Mouse (Mus musculus) hindbrain, embryonic 16.5 days (tissue): ENCODE measurements around the gene Tmprss12. TPM values are rescaled to one million over a fixed set of nuclear protein-coding genes. Genes with fewer than 3 reads are reported as not detected.
"Not testable (repeated sequence)": the region's sequence is repeated elsewhere in the genome, so short reads cannot be mapped to it uniquely, and the experiment has no call there.

Source experiments
- ATAC-seq: fragments of 200-750 bp; cut with Nextera tagmentation; 2 replicates; pipeline ENCODE4 v1.8.0; 2017; ENCODE audit warnings: moderate TSS enrichment, moderate library complexity
- H3K27ac ChIP-seq: fragments of 300-500 bp; sonication (generic); 2 replicates; pipeline ENCODE4 v1.5.1; 2014; ENCODE audit warnings: low read depth, mild to moderate bottlenecking, control low read depth, low read length, moderate library complexity
- H3K27me3 ChIP-seq: fragments of 300-500 bp; sonication (generic); replicated peaks from 2 replicates; pipeline ENCODE4 v1.6.1; 2014; ENCODE audit warnings: low read length; ENCODE audit not compliant: control insufficient read depth, insufficient read depth
- H3K36me3 ChIP-seq: fragments of 300-500 bp; sonication (generic); 2 replicates; pipeline ENCODE4 v1.6.1; 2014; ENCODE audit warnings: mild to moderate bottlenecking, low read length, moderate library complexity, mixed read lengths; ENCODE audit not compliant: control insufficient read depth, insufficient read depth
- H3K4me1 ChIP-seq: fragments of 300-500 bp; sonication (generic); 2 replicates; pipeline ENCODE4 v1.6.1; 2014; ENCODE audit warnings: low read depth, low read length; ENCODE audit not compliant: control insufficient read depth, insufficient read depth
- H3K4me2 ChIP-seq: fragments of 300-500 bp; sonication (generic); 2 replicates; pipeline ENCODE4 v1.6.1; 2014; ENCODE audit warnings: mild to moderate bottlenecking, low read length, control low read depth, moderate library complexity
- H3K4me3 ChIP-seq: fragments of 300-500 bp; sonication (generic); 2 replicates; pipeline ENCODE4 v1.5.1; 2014; ENCODE audit warnings: mild to moderate bottlenecking, low read length, control low read depth, moderate library complexity
- H3K9ac ChIP-seq: fragments of 300-500 bp; sonication (generic); 2 replicates; pipeline ENCODE4 v1.6.1; 2014; ENCODE audit warnings: low read depth, mild to moderate bottlenecking, control low read depth, low read length, moderate library complexity
- H3K9me3 ChIP-seq: fragments of 300-500 bp; sonication (generic); 2 replicates; pipeline ENCODE4 v1.6.1; 2014; ENCODE audit warnings: mild to moderate bottlenecking, low read length, moderate library complexity; ENCODE audit not compliant: control insufficient read depth
- WGBS: fragments of 180-500 bp; shearing (Covaris S2); extraction: QIAGEN DNeasy Blood & Tissue Kit; methylation state at CpG from one replicate; pipeline ENCODE4 v1.1.7; 2014; 5-methylcytosine and 5-hydroxymethylcytosine counted together
- polyA plus RNA-seq: library from polyadenylated mRNA; unstranded; fragments of >200 nt; fragmentation: Nextera tagmentation; extraction: Ambion mirVana; gene quantifications from 2 replicates; pipeline ENCODE4 v1.2.1, GENCODE M21; 2015

The Tmprss12 gene
- polyA plus RNA-seq, 1 experiment from 2014 or later, result not detected

- H3K4me1 ChIP-seq, result no peaks in the 10 kb centered on the region
- no peak overlapping the region for H3K9ac ChIP-seq
- H3K27ac ChIP-seq, result no peak overlapping the region
- peaks cover 31% of the 10 kb centered on the region for H3K36me3 ChIP-seq
- no peaks in the 10 kb centered on the region for H3K27me3 ChIP-seq
- no peak for ATAC-seq
- H3K4me3 ChIP-seq, result no peak overlapping the region
- H3K9me3 ChIP-seq, result no peaks in the 10 kb centered on the region
- 91% methylated on average over 6 of the region's 6 CpGs for WGBS
- H3K4me2 ChIP-seq, result no peak overlapping the region
Observed at GRCm38 (mm10) chr15:100251153-100251780, 29.4 kb upstream of the Tmprss12 start.

DNA sequence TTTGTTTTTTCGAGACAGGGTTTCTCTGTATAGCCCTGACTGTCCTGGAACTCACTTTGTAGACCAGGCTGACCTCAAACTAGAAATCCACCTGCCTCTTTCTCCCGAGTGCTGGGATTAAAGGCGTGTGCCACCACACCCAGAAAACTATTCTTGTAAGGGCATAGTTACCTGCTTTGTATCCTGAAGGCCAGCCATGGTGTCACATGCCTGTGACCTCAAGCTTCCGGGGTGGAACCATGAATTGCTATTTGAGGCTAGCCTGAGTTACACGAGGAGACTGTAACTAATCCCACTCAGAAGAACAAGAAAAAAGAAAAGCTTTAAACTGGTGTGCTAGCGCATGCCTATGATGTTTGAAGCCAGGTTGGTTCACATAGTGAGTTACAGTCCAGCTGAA, 24.3 kb upstream of the Tmprss12 start:
- H3K4me2 ChIP-seq, result no peak overlapping the region
- H3K36me3 ChIP-seq, result peaks cover 37% of the 10 kb centered on the region
- no peaks in the 10 kb centered on the region for H3K9me3 ChIP-seq
- no peaks in the 10 kb centered on the region for H3K27me3 ChIP-seq
- no peak overlapping the region for H3K27ac ChIP-seq
- 90% methylated on average over 6 of the region's 6 CpGs for WGBS
- ATAC-seq, result no peak
- no peak overlapping the region for H3K9ac ChIP-seq
- no peak overlapping the region for H3K4me3 ChIP-seq
- no peaks in the 10 kb centered on the region for H3K4me1 ChIP-seq

DNA sequence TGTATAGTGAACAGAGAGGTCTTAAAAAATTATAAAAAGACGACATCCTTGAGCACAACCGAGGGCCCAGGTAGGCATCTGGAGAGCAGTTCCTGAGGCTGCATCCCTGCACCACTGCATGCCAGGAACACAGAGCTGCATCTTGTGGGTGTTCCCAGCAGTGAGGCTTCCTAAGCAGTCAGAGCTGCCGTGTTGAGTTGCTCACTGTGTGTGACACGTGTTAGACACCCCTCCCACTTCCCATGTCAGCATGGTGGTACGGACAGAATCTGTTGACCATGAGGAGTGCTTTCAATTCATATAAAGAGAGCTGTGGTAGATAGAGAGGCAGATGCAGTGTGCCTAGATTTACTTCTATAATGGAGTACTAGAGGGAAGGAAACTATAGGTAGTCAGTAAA, 23.3 kb upstream of the Tmprss12 start:
- Histone ChIP-seq H3K36me3 (peaks cover 37% of the 10 kb centered on the region), H3K27ac (no peak overlapping the region), H3K4me1 (no peaks in the 10 kb centered on the region), H3K27me3 (no peaks in the 10 kb centered on the region), H3K9me3 (no peaks in the 10 kb centered on the region), H3K4me3 (no peak overlapping the region), H3K4me2 (no peak overlapping the region), H3K9ac (no peak overlapping the region)
- no peak for ATAC-seq
- WGBS, result 83% methylated on average over 5 of the region's 5 CpGs

DNA sequence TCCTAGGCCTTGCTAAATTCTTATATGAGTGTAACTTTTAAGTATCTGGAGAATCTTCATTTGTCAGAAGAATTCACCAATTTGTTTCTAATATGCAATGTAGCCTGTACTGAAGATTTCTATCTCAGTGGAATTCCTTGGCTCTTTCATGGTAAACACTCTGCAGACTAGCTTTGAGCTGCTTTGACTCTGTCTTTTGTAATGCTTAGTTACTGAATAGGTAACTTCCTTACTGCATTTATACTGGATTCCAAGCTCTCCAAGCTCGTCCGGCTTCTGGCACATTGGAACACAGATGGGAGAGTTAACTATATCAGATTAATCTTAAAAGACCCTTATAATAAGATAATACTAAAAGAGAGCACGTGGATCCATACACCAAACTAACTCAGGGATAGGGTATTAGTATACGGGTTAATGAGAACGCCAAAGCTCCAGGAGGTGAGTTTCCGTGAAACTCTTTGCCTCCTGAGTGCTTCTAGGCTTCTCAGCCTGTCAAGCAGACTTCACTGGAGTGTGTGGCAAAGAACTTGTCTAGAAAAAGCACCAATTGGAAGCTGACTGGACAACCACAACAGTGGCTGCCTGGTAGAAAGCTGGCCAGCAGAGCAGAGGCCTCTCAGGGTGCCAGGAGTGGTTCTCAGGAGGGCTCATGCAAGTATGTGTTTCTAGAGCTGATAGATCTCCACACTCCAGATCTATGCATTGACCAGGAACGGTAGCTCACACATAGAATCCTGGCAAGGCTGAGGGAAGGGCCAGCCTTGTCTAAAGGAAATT, 21.8 kb upstream of the Tmprss12 start:
- H3K4me3 ChIP-seq, result no peak overlapping the region
- no peaks in the 10 kb centered on the region for H3K27me3 ChIP-seq
- no peaks in the 10 kb centered on the region for H3K9me3 ChIP-seq
- no peak overlapping the region for H3K4me2 ChIP-seq
- H3K36me3 ChIP-seq, result peaks cover 30% of the 10 kb centered on the region
- H3K27ac ChIP-seq, result no peak overlapping the region
- no peak for ATAC-seq
- no peak overlapping the region for H3K9ac ChIP-seq
- no peaks in the 10 kb centered on the region for H3K4me1 ChIP-seq
- WGBS, result 95% methylated on average over 7 of the region's 7 CpGs

- H3K9ac ChIP-seq, H3K4me1 ChIP-seq, H3K4me2 ChIP-seq, H3K27me3 ChIP-seq, H3K4me3 ChIP-seq, H3K27ac ChIP-seq, H3K9me3 ChIP-seq, ATAC-seq: not testable (repeated sequence)
- WGBS, result 86% methylated on average over 6 of the region's 7 CpGs
- peaks cover 17% of the 10 kb centered on the region for H3K36me3 ChIP-seq
Observed at GRCm38 (mm10) chr15:100260351-100260750, 20.3 kb upstream of the Tmprss12 start.

GRCm38 (mm10) chr15:100263246-100263905, 17.3 kb upstream of the Tmprss12 start:
- Histone ChIP-seq H3K27ac (no peak overlapping the region), H3K4me2 (no peak overlapping the region), H3K9ac (no peak overlapping the region), H3K4me3 (no peak overlapping the region), H3K27me3 (no peaks in the 10 kb centered on the region), H3K4me1 (no peaks in the 10 kb centered on the region), H3K9me3 (no peaks in the 10 kb centered on the region), H3K36me3 (peaks cover 8% of the 10 kb centered on the region)
- no peak for ATAC-seq
- 18% methylated on average over 4 of the region's 4 CpGs for WGBS

DNA sequence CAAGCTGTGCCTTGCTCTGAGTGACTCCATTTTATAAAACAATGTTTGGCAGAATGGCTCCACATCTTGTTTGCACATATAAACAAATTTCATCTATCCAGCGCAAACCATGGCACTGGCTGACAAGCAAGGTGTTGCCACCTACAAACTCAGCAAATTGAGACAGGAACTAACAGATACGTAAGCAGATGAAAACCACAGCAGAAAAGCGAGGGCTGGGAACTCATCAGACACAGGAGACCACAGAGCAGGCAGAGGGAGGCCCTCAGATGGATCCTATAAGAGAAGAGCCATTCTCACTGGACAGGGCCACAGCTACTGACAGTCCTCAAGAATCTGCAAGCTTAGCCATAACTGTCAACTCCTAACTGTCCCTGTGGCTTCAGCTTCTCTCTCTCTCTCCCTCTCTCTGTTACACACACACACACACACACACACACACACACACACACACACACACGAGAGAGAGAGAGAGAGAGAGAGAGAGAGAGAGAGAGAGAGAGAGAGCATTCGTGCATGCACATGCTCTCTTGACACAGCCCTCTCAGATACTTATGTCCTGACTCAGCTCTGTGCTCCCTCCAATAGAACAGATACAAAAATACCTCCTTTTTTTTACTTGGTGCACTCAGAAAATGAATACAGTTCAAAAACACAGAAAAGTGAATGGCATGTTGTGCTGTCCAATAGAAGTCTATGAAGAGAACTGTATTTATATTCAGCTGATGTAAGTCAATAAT, 14.9 kb upstream of the Tmprss12 start:
- H3K36me3 ChIP-seq, result no peaks in the 10 kb centered on the region

GRCm38 (mm10) chr15:100268916-100269315, 11.7 kb upstream of the Tmprss12 start:
- Histone ChIP-seq H3K27ac (no peak overlapping the region), H3K4me1 (no peaks in the 10 kb centered on the region), H3K4me2 (no peak overlapping the region), H3K27me3 (no peaks in the 10 kb centered on the region), H3K4me3 (no peak overlapping the region), H3K36me3 (no peaks in the 10 kb centered on the region), H3K9me3 (no peaks in the 10 kb centered on the region; the same call in 1 of the 2 replicates), H3K9ac (no peak overlapping the region)
- WGBS, result 96% methylated on average over 2 of the region's 2 CpGs
- no peak for ATAC-seq

More for the DNA sequence above, 14.9 kb upstream of the Tmprss12 start:
- H3K4me1 ChIP-seq, result no peaks in the 10 kb centered on the region
- no peaks in the 10 kb centered on the region for H3K9me3 ChIP-seq
- ATAC-seq, result no peak
- H3K4me3 ChIP-seq, result no peak overlapping the region
- H3K27me3 ChIP-seq, result no peaks in the 10 kb centered on the region
- H3K4me2 ChIP-seq, result no peak overlapping the region
- no peak overlapping the region for H3K27ac ChIP-seq
- WGBS, result 79% methylated on average over 5 of the region's 5 CpGs
- H3K9ac ChIP-seq, result no peak overlapping the region

GRCm38 (mm10) chr15:100269776-100270175, 10.9 kb upstream of the Tmprss12 start:
- Histone ChIP-seq H3K27ac (no peak overlapping the region), H3K4me1 (no peaks in the 10 kb centered on the region), H3K9me3 (no peaks in the 10 kb centered on the region; the same call in 1 of the 2 replicates), H3K4me2 (no peak overlapping the region), H3K4me3 (no peak overlapping the region), H3K36me3 (no peaks in the 10 kb centered on the region), H3K9ac (no peak overlapping the region), H3K27me3 (no peaks in the 10 kb centered on the region)
- ATAC-seq, result no peak
- WGBS, result 15% methylated on average over 9 of the region's 9 CpGs
